Mouse (Mus musculus): Measurements from ENCODE around the gene Wdr47.
"Not testable (repeated sequence)": the region's sequence is repeated elsewhere in the genome, so short reads cannot be mapped to it uniquely, and the experiment has no call there.

DNA sequence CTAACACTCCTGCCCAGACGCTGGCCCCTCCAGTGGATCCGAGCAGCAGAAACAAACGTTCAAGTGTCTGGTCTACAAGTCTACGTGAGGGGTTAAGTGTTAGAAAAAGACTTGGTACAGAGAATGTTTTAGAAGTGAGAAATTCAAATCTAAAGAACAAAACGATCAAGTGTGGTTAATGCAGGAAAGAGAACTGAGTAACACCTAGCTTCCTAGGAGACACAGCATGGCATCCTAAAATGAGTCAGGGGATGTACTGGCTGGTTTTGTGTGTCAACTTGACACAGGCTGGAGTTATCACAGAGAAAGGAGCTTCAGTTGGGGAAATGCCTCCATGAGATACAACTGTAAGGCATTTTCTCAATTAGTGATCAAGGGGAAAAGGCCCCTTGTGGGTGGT lies 92.5 kb downstream of the Wdr47 start:
- TF ChIP-seq CTCF, EP300 (IDR thresholded peaks at IDR 0.05; ENCODE audit: low read depth): not testable (repeated sequence)
